Mouse (Mus musculus) right cerebral cortex, postnatal 4 days (tissue): ENCODE measurements around the gene Myh11.

ENCODE experiments used
- DNase-seq: peaks from one replicate; pipeline ENCODE4 v3.0.0-alpha.2; 2022

Gene Myh11

DNA sequence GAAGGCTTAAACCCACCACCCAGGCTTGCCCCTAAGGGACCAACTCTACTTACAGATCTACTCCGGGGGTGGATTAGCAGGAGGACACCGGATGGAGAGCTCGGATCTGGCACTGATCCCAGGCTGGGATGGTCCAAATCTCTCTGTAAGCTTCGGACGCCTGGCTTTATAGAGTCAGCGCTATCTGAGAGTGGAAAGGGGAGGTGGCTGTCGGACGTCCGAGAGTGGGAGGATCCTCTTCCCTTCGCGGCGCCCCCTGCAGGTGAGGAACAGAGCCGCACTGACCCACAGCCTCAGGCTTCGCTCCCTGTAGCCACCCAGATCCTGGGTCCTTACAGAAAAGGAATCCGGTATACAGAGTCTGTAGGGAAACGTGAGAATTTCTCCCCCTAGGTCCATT is at the start of gene Myh11:
TSS of gene Myh11 (minus strand) at position 150 of the 400 bp plus-strand sequence.
- DNase-seq, result peak; percentile 69

DNA sequence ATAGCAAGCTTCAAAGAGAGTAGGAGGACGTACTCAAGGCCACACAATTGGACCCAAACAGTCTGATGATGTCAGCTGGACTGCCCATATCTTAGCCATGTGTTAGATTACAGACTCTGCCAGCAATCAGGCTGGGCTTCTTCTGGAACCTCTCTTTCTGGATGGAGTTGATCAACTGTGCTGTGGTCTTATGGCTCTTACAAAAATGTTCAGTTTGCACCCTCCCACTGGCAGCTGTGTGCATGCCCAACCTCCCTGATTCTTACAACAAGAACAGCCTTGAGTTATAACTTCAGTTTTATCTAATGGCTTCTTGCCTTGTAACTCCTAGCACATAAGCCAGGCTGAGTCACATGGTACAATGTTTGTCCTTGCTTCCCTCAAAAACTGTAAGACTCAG is 37.0 kb upstream of the Myh11 start:
- DNase-seq, result no peak

DNA sequence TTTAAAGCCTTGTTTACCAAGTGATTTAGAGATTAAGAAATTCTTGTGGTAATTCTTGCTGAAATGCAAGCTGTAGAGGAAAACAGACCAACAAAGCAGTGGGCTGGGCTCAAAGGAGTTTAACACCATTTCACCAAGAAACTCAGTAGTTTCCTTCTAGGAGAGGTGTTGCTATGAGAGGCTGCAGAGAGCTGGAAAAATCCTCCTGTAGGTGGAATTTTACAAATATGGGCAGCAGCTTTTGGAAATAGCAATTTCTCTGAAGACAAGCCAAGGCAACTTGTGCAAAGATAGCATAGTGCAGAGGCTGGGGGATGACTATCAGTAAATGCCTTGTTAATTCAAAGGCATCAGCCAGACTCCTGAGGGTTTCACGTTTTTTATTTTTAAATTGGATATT is 29.3 kb upstream of the Myh11 start:
- DNase-seq, result no peak

DNA sequence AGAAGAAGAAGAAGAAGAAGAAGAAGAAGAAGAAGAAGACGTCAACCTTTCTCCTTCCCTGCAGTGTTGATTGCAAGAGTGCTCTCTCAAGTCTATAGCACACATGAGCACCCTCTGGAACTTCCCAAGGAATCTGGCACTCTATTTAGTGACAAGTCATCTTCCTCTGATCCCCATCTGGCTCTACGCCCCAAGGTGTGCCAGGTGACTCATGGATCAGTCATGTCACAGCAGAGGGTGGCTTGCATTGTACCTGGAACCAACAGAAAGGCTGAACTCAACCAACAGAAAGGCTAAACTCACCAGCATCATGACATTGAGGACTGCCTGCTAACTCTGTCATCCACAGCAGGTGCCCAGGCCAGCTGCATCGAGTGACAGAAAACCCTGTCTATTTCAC is 28.5 kb upstream of the Myh11 start:
- DNase-seq, result no peak

DNA sequence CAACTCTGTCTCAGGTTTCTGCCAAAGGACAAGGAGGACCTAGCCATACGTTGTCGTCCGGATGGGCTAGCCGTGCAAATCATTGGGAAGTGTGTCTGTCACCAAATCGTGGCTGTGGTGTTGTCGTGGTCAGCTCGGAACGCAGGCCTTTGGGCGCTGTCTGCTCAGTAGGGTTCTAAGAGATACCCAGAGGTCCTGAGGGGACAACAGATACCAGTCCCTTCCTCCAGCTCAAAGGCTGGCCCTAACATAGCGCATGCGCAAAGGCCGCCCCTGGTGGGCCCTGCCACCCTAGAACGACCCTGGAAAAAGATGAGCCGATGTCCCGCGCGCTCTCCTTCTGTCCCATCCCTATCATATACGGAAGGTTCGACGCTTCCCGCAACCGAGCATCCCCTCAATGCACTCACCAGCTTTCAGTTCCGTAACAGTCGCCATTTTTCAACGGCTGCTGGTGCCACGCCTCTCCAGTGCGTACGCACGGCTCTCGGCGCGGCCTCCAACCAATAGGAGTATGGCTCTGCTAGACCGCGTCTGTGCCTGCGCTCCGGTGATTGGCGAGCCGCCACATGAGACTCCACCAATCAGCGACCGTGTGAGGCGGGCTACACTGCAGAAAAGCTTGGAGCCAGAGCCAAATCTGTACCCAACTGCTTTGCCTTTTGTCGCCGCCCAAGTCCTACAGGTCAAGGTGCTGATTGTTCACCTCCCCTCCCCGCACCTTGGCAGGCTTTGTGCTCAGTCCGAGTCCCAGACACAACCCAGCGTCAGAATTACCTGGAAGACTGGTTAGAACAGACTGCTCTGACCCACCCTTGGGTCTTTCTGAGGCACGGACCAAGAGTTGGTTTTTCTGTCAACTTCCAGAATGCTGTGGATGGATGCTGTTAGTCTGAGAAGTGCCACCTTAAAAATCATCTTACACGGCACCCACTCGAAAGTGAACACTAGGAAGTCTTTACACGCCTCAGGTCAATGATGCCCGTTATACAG is 26.0 kb upstream of the Myh11 start, which contains the start of gene Fopnl:
TSS of gene Fopnl (minus strand) at position 522 of the 993 bp plus-strand sequence.
- peak; percentile 99 for DNase-seq

DNA sequence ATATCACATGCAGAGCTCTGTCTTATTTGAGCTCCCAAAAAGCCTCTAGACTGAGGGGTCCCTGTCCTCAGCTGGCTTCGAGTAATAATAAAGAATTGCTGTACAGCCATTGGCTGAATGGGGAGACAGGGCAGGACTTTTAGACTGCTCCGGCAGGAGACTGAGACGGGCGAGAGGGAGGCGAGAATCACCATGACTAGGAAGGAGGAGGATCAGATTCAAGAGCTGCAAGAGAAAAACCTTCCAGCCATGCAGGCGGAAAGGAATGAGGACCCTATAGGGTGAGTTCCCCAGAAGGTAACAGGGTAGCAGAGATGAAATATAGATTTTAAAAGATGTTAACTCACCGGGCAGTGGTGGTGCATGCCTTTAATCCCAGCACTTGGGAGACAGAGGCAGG is 21.7 kb upstream of the Myh11 start:
- DNase-seq, result no peak

DNA sequence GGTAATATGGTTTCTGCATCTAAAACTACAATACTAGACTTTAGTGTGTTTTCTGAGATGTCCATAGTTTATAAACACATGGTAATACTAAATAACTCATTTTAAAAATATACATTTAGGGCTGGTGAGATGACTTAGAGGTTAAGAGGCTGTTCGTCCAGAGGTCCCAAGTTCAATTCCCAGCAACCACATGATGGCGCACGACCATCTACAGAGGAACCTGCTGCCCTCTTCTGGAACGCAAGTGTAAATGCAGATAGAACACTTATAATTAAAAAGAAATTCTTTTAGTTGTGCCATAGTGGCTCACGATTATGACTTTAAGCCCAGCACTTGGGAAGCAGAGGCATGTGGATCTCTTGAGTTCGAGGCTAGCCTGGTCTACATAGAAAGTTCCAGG is 20.2 kb upstream of the Myh11 start:
- peak; percentile 30 for DNase-seq

DNA sequence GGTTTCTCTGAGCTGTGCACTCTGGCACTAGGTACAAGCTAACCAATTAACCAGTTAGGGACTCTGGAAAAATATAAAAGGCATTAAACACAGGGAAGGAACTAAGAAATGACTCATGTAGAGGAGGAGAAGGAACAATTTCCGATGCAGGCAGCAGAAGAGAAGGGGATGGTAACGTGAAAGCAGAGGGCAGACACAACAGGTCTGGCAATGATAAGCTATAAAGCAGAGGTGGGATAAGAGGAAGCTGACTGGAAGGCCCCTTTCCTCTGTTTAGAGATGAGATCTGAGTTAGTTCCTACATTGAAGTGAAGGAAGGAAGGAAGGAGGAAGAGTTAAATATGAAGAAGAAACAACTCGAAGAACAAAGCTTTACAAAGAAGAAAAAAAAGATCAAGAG is 18.7 kb upstream of the Myh11 start:
- no peak for DNase-seq

DNA sequence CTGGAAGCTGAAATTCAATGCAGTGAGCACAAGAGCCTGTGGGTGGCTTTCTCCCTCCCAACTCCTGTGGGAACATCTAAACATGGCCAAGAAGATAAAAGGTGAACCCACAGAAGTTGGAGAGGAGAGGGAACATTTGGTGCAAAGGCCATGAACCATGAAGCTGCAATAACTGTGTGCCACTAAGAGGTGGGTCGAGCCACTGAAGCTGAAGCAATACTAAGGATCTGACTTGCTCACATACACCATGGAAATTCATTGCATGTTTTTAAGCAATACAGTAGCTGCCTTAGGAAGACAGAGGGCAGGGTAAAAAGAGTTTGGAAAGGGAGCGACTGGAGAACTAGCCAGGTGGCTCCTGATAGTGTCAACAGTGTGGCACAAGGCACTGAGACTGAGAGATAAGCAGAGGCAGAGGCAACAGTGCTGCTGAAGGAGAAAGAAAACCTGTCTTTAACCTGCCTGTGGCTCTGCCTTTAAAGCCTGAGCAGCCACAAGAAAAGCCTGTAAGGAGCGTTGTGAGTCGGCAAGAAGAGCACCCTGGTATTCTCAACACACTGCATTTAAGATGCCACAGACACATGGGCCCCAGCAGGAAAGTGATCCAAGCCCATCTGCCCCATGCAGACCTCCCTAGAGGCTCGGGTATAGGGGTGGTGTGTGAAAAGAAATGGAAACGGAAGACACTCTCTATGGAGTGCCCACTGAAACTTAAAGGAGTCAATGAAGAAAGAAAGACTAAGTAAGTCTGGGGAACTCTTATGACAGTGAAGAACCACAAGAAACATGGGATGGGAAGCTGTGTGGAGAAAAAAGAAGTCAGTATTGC is 17.3 kb upstream of the Myh11 start:
- DNase-seq, result no peak

DNA sequence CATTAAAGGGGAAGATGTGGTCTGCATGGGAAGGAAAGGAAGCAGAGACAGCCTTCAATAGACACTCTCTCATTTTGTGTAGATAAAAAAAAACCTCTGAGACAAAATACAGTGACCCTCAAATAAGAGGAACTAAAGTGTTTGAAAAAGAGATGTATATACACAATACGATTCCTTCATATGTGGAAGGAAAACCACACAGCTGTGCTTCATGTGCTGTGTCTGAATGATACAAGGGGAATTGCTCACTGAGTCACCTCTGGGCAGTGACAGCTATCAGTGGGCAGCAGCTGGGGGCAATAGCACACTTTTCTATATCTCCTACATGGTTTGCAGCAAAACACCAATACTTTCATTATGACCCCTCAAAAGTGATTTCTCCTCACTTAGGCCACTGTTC is 16.2 kb upstream of the Myh11 start:
- DNase-seq, result no peak

DNA sequence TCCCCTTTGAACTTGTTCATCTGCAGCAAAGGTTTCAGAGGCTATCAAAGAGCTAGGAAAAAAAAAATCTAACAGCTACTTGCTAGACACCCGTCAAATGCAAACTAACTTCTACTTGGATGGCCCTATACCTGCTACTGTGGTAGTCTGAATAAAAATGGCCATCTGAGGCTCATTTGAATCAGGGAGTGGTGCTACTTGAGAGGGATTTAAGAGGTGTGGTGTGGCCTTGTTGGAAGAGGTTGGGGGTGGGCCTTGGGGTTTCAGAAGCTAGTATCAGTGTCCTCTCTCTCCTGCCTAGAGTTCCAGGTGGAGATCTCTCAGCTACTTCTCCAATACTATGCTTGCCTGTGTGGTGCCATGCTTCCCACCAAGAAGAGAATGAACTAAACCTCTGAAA is 15.3 kb upstream of the Myh11 start:
- no peak for DNase-seq

DNA sequence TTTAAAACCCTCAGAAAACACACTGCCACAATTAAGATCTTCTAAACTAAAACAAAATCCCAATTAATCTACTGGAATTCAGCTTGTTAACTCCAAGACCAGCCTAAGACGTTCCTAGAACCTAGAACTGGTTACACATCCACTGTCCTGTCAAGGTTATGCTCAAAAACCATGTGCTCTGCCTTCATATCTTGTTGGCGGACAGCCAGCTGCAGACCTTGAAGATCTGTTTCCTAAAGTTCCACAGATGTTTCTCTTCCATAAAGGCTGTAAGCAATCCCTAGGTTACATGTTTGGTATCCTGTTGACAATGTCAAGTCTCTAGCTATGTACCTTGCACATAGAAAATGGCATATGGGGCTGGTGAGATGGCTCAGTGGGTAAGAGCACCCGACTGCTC is 13.6 kb upstream of the Myh11 start:
- no peak for DNase-seq

DNA sequence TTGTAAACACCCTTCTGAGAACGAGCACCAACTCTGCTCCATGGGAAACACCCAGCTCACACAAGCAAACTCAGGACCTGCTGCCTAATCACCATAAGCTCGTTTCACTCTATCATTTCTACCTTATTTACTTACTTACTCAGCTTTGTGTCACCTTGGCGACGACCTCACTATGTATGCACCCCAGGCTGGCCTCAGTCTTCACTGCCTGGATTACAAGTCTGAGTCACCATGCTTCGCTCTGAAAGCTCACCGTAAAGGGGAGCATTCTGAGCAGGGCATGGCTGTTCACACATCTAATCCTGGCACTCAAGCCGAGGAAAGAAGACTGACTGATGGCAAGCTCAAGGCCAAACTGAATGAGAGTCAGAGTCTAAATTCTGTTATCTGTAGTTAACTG is 12.5 kb upstream of the Myh11 start:
- DNase-seq, result no peak

DNA sequence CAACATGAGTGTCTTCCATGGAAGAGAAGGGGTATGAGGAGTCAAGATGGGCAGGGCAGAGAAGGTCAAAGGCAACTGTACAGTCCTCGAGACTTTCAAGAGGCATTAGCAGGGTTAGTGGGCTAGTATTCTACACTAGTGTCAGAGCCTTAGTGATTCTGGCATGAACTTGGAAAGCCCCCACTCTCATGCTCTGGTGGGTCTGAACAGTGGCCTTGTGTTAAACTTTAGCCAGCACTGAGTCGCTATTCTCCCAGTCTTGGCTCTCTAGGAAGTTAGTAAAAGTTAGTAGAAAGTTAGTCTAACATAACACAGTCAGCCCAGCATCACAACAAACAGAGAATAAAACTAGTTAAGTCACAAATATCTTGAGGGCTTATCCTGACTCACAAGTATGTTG is 12.0 kb upstream of the Myh11 start:
- DNase-seq, result no peak

DNA sequence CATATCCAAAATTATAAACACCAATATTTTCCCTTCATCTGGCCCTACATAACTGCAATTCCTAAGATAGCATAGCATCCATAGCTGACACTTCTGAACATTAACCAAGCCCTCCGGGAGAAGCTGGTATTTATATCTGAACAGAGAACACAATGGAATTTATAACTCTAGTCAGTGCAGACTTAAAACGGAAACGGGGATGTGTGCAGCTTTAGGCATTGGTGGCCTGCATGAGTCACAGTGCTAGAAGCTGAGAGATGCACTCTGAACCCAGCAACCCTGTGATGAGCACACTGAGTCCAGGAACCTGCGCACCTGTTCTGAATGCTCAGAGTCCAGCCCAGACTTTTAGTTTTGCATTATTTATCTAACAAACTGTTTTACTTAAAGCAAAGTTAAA is 7.3 kb upstream of the Myh11 start:
- no peak for DNase-seq

DNA sequence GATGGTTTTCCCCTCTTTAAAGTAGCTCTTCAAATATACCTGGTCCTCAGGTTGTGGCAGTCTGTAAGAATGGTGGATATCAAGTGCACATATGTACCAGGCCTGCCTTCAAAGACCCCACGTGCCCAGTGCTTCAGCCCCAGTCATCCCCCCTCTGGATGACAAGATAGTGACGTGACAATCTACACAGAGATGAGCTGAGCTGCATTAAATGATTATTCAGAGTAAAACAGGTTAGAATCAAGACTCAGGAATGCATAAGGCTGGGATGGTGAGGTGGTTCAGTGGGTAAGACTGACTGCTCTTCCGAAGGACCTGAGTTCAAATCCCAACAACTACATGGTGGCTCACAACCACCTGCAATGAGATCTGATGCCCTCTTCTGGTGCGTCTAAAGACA is 6.6 kb upstream of the Myh11 start:
- DNase-seq, result no peak

DNA sequence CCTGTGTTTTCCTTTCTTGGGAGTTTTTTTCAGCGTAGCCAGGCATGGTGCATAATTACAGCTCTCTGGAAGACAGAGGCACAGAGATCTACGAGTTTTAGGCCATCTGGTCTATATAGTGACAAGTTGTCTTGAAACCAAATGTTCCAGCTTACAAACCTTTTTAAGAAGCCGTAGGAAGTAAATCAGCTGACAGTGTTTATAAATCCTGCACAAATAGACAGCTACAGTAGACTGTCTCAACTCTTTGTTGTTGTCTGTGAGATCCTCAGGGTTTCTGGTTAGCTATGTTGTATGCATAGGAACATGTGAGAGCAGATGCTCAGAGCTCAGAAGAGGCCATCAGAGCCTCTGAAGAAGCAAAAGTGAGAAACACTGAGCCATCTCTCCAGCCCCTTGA is 6.0 kb upstream of the Myh11 start:
- DNase-seq, result no peak

DNA sequence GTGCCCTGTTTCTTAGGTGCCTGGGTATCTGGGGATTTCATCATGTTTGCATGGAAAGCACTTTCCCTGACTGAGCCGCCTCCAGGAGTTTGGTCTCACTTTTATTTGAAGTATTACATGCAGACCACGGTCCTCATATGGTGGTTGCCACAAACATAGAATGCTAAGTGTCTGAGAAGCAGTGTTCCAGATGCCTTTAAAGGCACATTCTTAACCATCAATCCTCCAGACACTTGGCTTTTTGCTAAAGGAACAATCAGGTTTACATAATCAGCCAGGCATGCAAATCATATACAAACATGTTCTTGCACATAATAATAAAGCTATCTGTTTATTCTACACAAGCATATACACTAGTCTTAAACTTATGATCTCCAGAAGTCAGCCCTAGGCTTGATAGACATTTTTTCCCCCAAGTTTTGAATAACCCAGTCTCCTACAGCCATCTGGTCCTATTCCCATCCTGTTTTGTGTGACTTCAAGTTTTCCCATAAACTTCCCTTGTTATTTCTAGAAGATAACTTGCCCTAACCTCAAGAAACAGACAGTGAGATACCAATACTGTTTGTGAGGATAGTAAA is 5.5 kb upstream of the Myh11 start:
- DNase-seq, result no peak

DNA sequence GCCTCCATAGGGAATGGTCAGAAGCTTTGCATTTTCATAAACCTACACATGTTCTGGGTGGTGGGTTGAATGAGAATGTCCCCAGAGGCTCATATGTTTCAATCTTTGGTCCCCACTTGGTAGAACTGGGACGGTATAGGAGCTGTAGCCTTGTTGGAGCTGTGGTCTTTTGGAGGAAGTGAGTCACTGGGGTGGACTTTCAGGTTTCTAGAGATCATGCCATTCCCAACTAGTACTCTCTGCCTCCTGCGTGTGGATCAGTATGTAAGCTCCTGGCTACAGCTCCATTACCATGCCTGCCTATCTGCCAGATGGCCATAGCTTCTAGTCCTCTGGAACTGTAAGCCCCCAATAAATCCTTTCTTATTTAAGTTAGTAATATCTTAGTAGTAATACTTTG is 4.1 kb upstream of the Myh11 start:
- DNase-seq, result no peak

DNA sequence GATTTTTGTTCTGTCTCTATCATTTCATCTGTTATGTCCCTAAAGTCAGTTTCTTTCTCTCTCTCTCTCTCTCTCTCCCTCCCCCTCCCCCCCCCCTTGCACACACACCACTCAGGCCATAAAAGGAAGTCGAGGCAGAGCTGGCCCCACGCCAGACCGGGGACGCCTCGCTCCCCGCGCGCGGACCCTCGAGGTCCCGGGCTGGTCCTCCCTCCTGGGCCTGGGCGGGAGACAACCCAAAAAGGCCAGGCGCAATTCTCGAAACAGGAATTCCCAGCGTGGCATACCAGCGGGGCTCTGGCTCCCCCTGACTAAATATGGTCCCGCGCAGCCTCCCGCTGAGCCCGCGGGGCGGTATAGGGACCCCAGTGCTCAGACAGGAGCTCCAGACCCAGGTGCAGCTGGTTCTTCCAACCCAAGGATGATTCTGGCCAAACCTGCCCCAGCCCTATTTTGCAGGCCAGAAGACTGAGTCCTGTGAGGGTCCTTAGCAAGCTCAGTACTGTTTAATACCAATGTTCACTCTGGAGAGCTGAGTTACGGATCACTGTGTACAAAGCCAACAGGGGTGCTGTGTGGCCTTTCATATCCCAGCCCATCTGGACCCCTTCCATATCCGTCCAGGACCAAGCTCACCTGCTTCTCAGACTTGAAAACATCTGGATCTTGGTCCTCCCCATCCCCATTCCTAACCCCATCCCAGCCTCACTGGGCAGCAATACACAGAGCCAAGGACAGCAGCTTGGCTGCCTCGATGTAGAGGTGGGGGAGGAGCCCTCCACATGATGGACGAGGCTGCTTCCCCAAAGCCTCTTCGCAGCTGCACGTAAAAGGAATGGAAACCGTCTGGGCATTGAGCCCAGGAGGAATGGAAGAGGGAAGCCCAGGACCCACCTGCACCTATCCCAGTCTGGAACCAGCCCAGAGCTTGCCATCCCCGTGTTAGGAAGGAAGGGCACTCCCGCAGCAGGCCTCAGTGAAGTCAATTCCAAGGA is 1.3 kb upstream of the Myh11 start:
- peak; percentile 29 for DNase-seq

DNA sequence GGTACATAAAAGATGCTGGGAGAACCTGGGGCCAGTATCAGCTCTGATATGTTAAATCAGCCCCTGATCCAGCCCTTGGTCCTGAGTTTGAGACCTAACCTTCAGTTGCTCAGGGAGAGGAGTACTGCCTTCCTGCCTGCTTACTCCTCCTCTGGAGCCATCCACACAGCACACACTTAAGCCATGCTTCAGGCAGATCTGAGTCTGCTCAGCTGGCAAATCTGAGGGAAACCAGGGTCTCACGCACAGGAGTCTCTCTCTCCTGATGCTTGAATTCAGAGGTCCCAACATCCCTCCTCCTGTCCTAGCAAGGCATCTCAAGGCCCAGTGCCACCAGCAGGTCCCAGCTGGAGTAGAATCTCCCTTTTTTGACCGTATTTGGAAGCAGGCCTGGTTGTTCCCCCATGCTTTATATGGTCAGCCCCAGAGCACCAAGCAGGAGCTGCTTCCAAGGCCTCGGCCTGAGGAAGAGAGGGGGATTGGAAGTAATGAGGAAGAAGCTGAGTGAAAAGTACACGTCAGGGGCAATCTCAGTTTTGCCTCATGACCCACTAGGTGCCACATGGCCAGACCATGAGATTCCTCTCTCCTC is 18.7 kb downstream of the Myh11 start:
- no peak for DNase-seq
